Mouse (Mus musculus) lung, postnatal 25 days (tissue): ENCODE measurements at regions not wholly inside any gene's neighbourhood (a gene's known extent, or its start where the extent isn't known, plus 50 kb on each side); places are given as distances from the start of the nearest gene placed in this dataset.

Source experiments
- DNase-seq: peaks from one replicate; pipeline ENCODE4 v3.0.0; 2022; ENCODE audit warnings: low spot score

- no peak for DNase-seq
Observed at GRCm38 (mm10) chr2:161340291-161340690, 231.4 kb upstream of the Chd6 start.

GRCm38 (mm10) chr2:161339327-161340001 is 230.6 kb upstream of the Chd6 start:
- peak; percentile 7 for DNase-seq

GRCm38 (mm10) chr2:161338953-161339326 is 230.1 kb upstream of the Chd6 start:
- no peak for DNase-seq

- DNase-seq, result no peak
Observed at GRCm38 (mm10) chr2:161332653-161333052, 223.8 kb upstream of the Chd6 start.

GRCm38 (mm10) chr2:161331850-161332365 is 223.0 kb upstream of the Chd6 start:
- peak; percentile 19 for DNase-seq

- no peak for DNase-seq
Observed at GRCm38 (mm10) chr2:161302796-161303195, 193.9 kb upstream of the Chd6 start.

- no peak for DNase-seq
Observed at GRCm38 (mm10) chr2:161268861-161269413, 160.1 kb upstream of the Chd6 start.

GRCm38 (mm10) chr2:161266476-161266875 is 157.6 kb upstream of the Chd6 start:
- DNase-seq, result no peak

- no peak for DNase-seq
Observed at GRCm38 (mm10) chr2:161265211-161265610, 156.3 kb upstream of the Chd6 start.

- no peak for DNase-seq
Observed at GRCm38 (mm10) chr2:161252761-161253160, 143.9 kb upstream of the Chd6 start.

GRCm38 (mm10) chr2:161241665-161242064 is 132.8 kb upstream of the Chd6 start:
- no peak for DNase-seq

GRCm38 (mm10) chr2:161237280-161237819 is 128.5 kb upstream of the Chd6 start:
- no peak for DNase-seq

- DNase-seq, result no peak
Observed at GRCm38 (mm10) chr2:161233155-161233741, 124.4 kb upstream of the Chd6 start.

- no peak for DNase-seq
Observed at GRCm38 (mm10) chr2:161231405-161231804, 122.5 kb upstream of the Chd6 start.

GRCm38 (mm10) chr2:161215736-161216135 is 106.9 kb upstream of the Chd6 start:
- no peak for DNase-seq

GRCm38 (mm10) chr2:161214681-161215458 is 106.0 kb upstream of the Chd6 start:
- DNase-seq, result peak; percentile 79

GRCm38 (mm10) chr2:161212322-161212882 is 103.5 kb upstream of the Chd6 start:
- DNase-seq, result no peak

GRCm38 (mm10) chr2:161196713-161197372 is 88.0 kb upstream of the Chd6 start:
- DNase-seq, result no peak

- DNase-seq, result no peak
Observed at GRCm38 (mm10) chr2:161187516-161187915, 78.6 kb upstream of the Chd6 start.

GRCm38 (mm10) chr2:161185122-161185521 is 76.2 kb upstream of the Chd6 start:
- DNase-seq, result no peak

GRCm38 (mm10) chr2:161177355-161178021 is 68.6 kb upstream of the Chd6 start:
- peak; percentile 81 for DNase-seq
